Comparison of ENCODE assay signal across 8 mouse cellular contexts in genomic region chr19:4820678-4821303, GRCm38 (mm10). TPM values are rescaled to one million over a fixed set of nuclear protein-coding genes. Genes with fewer than 3 reads are reported as not detected.
DNase-seq lines count a peak whose midpoint lies in the region; ATAC-seq lines count a peak whose summit lies in the region.

No protein-coding gene starts in this region.

- intact Hi-C loops in heart, postnatal 25 days (cut with DNase I) = no loop called here

- H3K36me3 ChIP-seq in neural tube, embryonic 15.5 days = peaks cover 5% of the 10 kb centered on the region
- peaks cover 15% of the 10 kb centered on the region for H3K36me3 ChIP-seq in midbrain, embryonic 10.5 days

- H3K4me2 ChIP-seq in neural tube, embryonic 15.5 days = no peak overlapping the region

- no peaks in the 10 kb centered on the region for H3K4me1 ChIP-seq in neural tube, embryonic 15.5 days
- no peaks in the 10 kb centered on the region for H3K4me1 ChIP-seq in midbrain, embryonic 10.5 days

- H3K9ac ChIP-seq in neural tube, embryonic 15.5 days (replicated peaks) = no peak overlapping the region

- no peaks in the 10 kb centered on the region for H3K9me3 ChIP-seq in neural tube, embryonic 15.5 days (replicated peaks)
- H3K9me3 ChIP-seq in midbrain, embryonic 10.5 days (replicated peaks) = no peaks in the 10 kb centered on the region

- no peaks in the 10 kb centered on the region for H3K27me3 ChIP-seq in neural tube, embryonic 15.5 days (replicated peaks)
- no peaks in the 10 kb centered on the region for H3K27me3 ChIP-seq in midbrain, embryonic 10.5 days (ENCODE audit: low read depth, poor library complexity, severe bottlenecking)

- 73% methylated on average over 5 of the region's 5 CpGs for WGBS in neural tube, embryonic 15.5 days
- 92% methylated on average over 5 of the region's 5 CpGs for WGBS in midbrain, embryonic 10.5 days

- ATAC-seq in neural tube, embryonic 15.5 days (ENCODE audit: low FRiP score) = peak; percentile 45; the same call in 1 of the 2 replicates

- no peak overlapping the region for H3K4me3 ChIP-seq in neural tube, embryonic 15.5 days (replicated peaks)
- no peak overlapping the region for H3K4me3 ChIP-seq in midbrain, embryonic 10.5 days

- no peak for DNase-seq in neural tube, embryonic 10.5 days (ENCODE audit: extremely low spot score, low spot score)
- DNase-seq in cerebellum, postnatal 36 days = peak; percentile 40 to 47
- DNase-seq in heart, postnatal 25 days (ENCODE audit: low spot score) = peak; percentile 70
- DNase-seq in layer of hippocampus, postnatal 36 days = peak; percentile 73 to 75
- peak; percentile 76 for DNase-seq in ovary, postnatal 14 days (ENCODE audit: low spot score)
- no peak for DNase-seq in thymus, postnatal 10 days (ENCODE audit: low spot score in 2 of 2)
- no peak for DNase-seq in midbrain, embryonic 10.5 days (ENCODE audit: low spot score)

- no peak overlapping the region for H3K27ac ChIP-seq in neural tube, embryonic 15.5 days (replicated peaks)
- H3K27ac ChIP-seq in midbrain, embryonic 10.5 days (replicated peaks) = no peak overlapping the region

RNA-seq across cellular contexts. Expression of gene Rbm14, which starts 9.4 kb away (rescaled TPM):
- 55.0 and 65.1 TPM in 2 replicates for polyA plus RNA-seq in neural tube, embryonic 15.5 days (2015; fragmentation: Nextera tagmentation; extraction: Ambion mirVana)
- total RNA-seq in heart, postnatal 25 days (2021) = 10 to 100 TPM; 15.3 to 25.9 TPM
- total RNA-seq in layer of hippocampus, postnatal 36 days (2021) = 10 to 100 TPM; 56.3 to 62.7 TPM
- 136 TPM in 2 replicates for polyA plus RNA-seq in midbrain, embryonic 10.5 days (2016; fragmentation: Nextera tagmentation; extraction: Ambion mirVana)

RNA-seq across cellular contexts. Expression of gene Gm21992, which starts 9.4 kb away (rescaled TPM):
- 14.8 and 20.1 TPM in 2 replicates for polyA plus RNA-seq in neural tube, embryonic 15.5 days (2015; fragmentation: Nextera tagmentation; extraction: Ambion mirVana)
- total RNA-seq in heart, postnatal 25 days (2021) = 10 to 100 TPM; 12.7 to 17.2 TPM
- 10 to 100 TPM; 17.3 to 19.8 TPM for total RNA-seq in layer of hippocampus, postnatal 36 days (2021)
- 35.3 and 37.6 TPM in 2 replicates for polyA plus RNA-seq in midbrain, embryonic 10.5 days (2016; fragmentation: Nextera tagmentation; extraction: Ambion mirVana)

RNA-seq across cellular contexts. Expression of gene Ccs, which starts 18.3 kb away (rescaled TPM):
- 42.4 and 47.9 TPM in 2 replicates for polyA plus RNA-seq in neural tube, embryonic 15.5 days (2015; fragmentation: Nextera tagmentation; extraction: Ambion mirVana)
- 10 to 100 TPM; 26.2 to 26.6 TPM for total RNA-seq in heart, postnatal 25 days (2021)
- 10 to 100 TPM; 36.6 to 37.1 TPM for total RNA-seq in layer of hippocampus, postnatal 36 days (2021)
- 41.6 and 43.1 TPM in 2 replicates for polyA plus RNA-seq in midbrain, embryonic 10.5 days (2016; fragmentation: Nextera tagmentation; extraction: Ambion mirVana)

RNA-seq across cellular contexts. Expression of gene Ccdc87, which starts 18.4 kb away (rescaled TPM):
- polyA plus RNA-seq in neural tube, embryonic 15.5 days (2015; fragmentation: Nextera tagmentation; extraction: Ambion mirVana) = 0.37 and 0.52 TPM in 2 replicates
- not detected for total RNA-seq in heart, postnatal 25 days (2021)
- 1 to 10 TPM; 1.6 to 2.0 TPM for total RNA-seq in layer of hippocampus, postnatal 36 days (2021)
- polyA plus RNA-seq in midbrain, embryonic 10.5 days (2016; fragmentation: Nextera tagmentation; extraction: Ambion mirVana) = 0.07 and 0.14 TPM in 2 replicates

RNA-seq across cellular contexts. Expression of gene Rbm4, which starts 27.1 kb away (rescaled TPM):
- 67.2 and 76.2 TPM in 2 replicates for polyA plus RNA-seq in neural tube, embryonic 15.5 days (2015; fragmentation: Nextera tagmentation; extraction: Ambion mirVana)
- total RNA-seq in heart, postnatal 25 days (2021) = 10 to 100 TPM; 45.7 to 48.0 TPM
- 10 to 100 TPM; 88.2 to 89.6 TPM for total RNA-seq in layer of hippocampus, postnatal 36 days (2021)
- polyA plus RNA-seq in midbrain, embryonic 10.5 days (2016; fragmentation: Nextera tagmentation; extraction: Ambion mirVana) = 93.6 and 108 TPM in 2 replicates

Comparison
In these comparisons a context has a peak if more than half of its experiments do, and no peak if none do; other contexts are left out.
1. DNase-seq: peak in cerebellum, postnatal 36 days (2 of 2), heart, postnatal 25 days (single experiment), layer of hippocampus, postnatal 36 days (2 of 2) and ovary, postnatal 14 days (single experiment); none in neural tube, embryonic 10.5 days (single experiment), thymus, postnatal 10 days (0 of 2) and midbrain, embryonic 10.5 days (single experiment).